Mouse (Mus musculus) stomach, postnatal 0 days (tissue): ENCODE data around the gene Ttk.

Experiments
- CTCF ChIP-seq: IDR thresholded peaks from 2 replicates; pipeline ENCODE4 v1.5.1; 2016; ENCODE audit warnings: antibody characterized with exemption, low read depth, mild to moderate bottlenecking, moderate library complexity
- EP300 ChIP-seq: optimal IDR thresholded peaks from 2 replicates; pipeline ENCODE3; 2016; ENCODE audit warnings: antibody characterized with exemption

DNA sequence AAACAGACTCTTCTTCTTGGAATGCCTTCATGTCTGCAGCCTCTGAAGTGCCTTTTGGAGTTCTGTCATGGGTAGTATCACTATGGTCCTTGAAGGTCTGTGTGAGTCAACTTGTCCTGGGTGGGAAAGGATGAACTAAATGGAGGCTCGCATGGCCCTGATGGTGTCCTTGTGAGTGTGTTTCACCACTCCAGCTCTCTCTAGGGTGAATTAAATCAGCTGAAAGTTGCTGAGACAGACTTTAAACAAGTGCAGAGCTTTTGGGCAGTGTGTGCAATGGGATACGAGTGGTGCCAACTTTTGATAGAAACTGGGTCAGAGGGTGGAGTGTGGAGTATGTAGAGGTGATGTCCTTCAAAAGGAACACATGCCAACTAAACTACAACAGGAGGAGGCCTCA, 13.5 kb upstream of the Ttk start:
- TF ChIP-seq CTCF (no peak), EP300 (no peak)
